Mouse (Mus musculus) megakaryocyte, embryonic 14.5 days (primary cell): ENCODE results near the gene Smarcad1.

Experiments used
- FLI1 ChIP-seq: IDR thresholded peaks from 2 replicates; pipeline ENCODE4 v1.6.1; 2012; ENCODE audit warnings: low read length, inconsistent platforms, mixed read lengths
- GATA1 ChIP-seq: IDR thresholded peaks from 3 replicates; pipeline ENCODE4 v1.6.1; 2012; ENCODE audit warnings: mixed read lengths, low read length, inconsistent platforms, borderline replicate concordance

DNA sequence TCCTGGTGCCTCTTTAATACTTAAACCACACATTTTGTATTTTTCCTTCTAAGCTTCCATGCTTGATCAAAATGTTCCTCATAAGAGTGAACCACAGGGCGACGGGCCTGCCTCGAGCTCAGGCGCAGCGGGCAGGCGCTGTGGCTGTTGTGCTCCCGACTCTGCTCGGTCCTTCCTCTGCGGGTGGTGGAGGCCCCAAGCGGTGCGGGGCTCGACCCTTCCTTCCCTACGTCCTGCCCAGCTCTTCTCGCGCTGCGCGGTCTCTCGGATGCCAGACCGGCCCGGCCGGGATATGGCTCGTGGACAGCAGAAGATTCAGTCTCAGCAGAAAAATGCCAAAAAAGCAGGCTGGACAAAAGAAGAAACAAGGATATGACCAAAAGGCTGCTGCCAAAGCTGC, 108.3 kb downstream of the Smarcad1 start:
- TF ChIP-seq GATA1 (no peak), FLI1 (no peak)
